Mouse (Mus musculus) MEL (cell line): Measurements from ENCODE around the gene Usp38. TPM values are rescaled to one million over a fixed set of nuclear protein-coding genes. Genes with fewer than 3 reads are reported as not detected.

ENCODE experiments used
- DNase-seq: peaks from one replicate; pipeline ENCODE4 v3.0.0; 2011; ENCODE audit warnings: low read depth, low spot score
- H3K27ac ChIP-seq: 2 replicates; pipeline ENCODE4 v1.5.1; 2012; ENCODE audit warnings: low read depth, mild to moderate bottlenecking, control low read depth, low read length, moderate library complexity; ENCODE audit not compliant: control insufficient read depth
- H3K27me3 ChIP-seq, 2 experiments: fragments of 150-350 bp in 1 of 2; sonication (generic) in 1 of 2; 2 replicates each; pipeline ENCODE4 v1.6.1; 2012; ENCODE audit warnings: low read length in 2 of 2, mild to moderate bottlenecking in 2 of 2, improper control_type of control experiment in 1 of 2, moderate library complexity in 1 of 2; ENCODE audit not compliant: insufficient read depth in 2 of 2, control insufficient read depth in 1 of 2
- H3K36me3 ChIP-seq, 2 experiments: 2 replicates each; pipeline ENCODE4 v1.6.1; 2012 to 2014; ENCODE audit warnings: low read length in 2 of 2, improper control_type of control experiment in 1 of 2, inconsistent platforms in 1 of 2, mild to moderate bottlenecking in 1 of 2; ENCODE audit not compliant: insufficient read depth in 2 of 2, control insufficient read depth in 1 of 2
- H3K4me1 ChIP-seq, 2 experiments: fragments of 150-350 bp in 1 of 2; sonication (generic) in 1 of 2; 2 replicates each; pipeline ENCODE4 v1.6.1; 2012; ENCODE audit warnings: low read length in 2 of 2, improper control_type of control experiment in 1 of 2, mild to moderate bottlenecking in 1 of 2; ENCODE audit not compliant: insufficient read depth in 2 of 2, control insufficient read depth in 1 of 2
- H3K4me3 ChIP-seq, 2 experiments: fragments of 150-350 bp in 1 of 2; sonication (generic) in 1 of 2; 2 replicates each; pipeline ENCODE4 v1.5.1; 2012; ENCODE audit warnings: low read depth in 2 of 2, low read length in 2 of 2, mild to moderate bottlenecking in 2 of 2, moderate library complexity in 2 of 2, control low read depth in 1 of 2, improper control_type of control experiment in 1 of 2; ENCODE audit not compliant: control insufficient read depth in 1 of 2, insufficient read depth in 1 of 2
- H3K79me2 ChIP-seq: 2 replicates; pipeline ENCODE4 v1.6.1; 2012; ENCODE audit warnings: mild to moderate bottlenecking, low read length, moderate library complexity; ENCODE audit not compliant: control insufficient read depth, poor library complexity, insufficient read depth
- H3K9ac ChIP-seq: 2 replicates; pipeline ENCODE4 v1.6.1; 2012; ENCODE audit warnings: low read depth, mild to moderate bottlenecking, control low read depth, low read length, moderate library complexity; ENCODE audit not compliant: control insufficient read depth, poor library complexity, severe bottlenecking
- H3K9me3 ChIP-seq: fragments of 150-350 bp; sonication (generic); replicated peaks from 2 replicates; pipeline ENCODE4 v1.6.1; 2012; ENCODE audit warnings: mild to moderate bottlenecking, low read length, improper control_type of control experiment, moderate library complexity; ENCODE audit not compliant: insufficient read depth
- BHLHE40 ChIP-seq: IDR thresholded peaks from 2 replicates; pipeline ENCODE4 v1.6.1; 2012; ENCODE audit warnings: low read depth, mild to moderate bottlenecking, inconsistent platforms, low read length, improper control_type of control experiment, borderline replicate concordance
- CHD1 ChIP-seq: IDR thresholded peaks from 2 replicates; pipeline ENCODE4 v1.6.1; 2012; ENCODE audit warnings: low read depth, mild to moderate bottlenecking, inconsistent platforms, low read length, improper control_type of control experiment
- CHD2 ChIP-seq: IDR thresholded peaks from 2 replicates; pipeline ENCODE4 v1.6.1; 2011; ENCODE audit warnings: low read length, improper control_type of control experiment
- EP300 ChIP-seq, 2 experiments: IDR thresholded peaks; 2 replicates each; pipeline ENCODE4 v1.6.1; 2011; ENCODE audit warnings: improper control_type of control experiment in 2 of 2, low read length in 2 of 2, low read depth in 1 of 2, mild to moderate bottlenecking in 1 of 2
- ETS1 ChIP-seq: IDR thresholded peaks from 2 replicates; pipeline ENCODE4 v1.6.1; 2012; ENCODE audit warnings: low read depth, mild to moderate bottlenecking, inconsistent platforms, low read length, improper control_type of control experiment, moderate library complexity
- GABPA ChIP-seq: IDR thresholded peaks from 2 replicates; pipeline ENCODE4 v1.6.1; 2012; ENCODE audit warnings: low read depth, mild to moderate bottlenecking, inconsistent platforms, low read length, improper control_type of control experiment, moderate library complexity
- GATA1 ChIP-seq: IDR thresholded peaks from 2 replicates; pipeline ENCODE4 v1.6.1; 2011; ENCODE audit warnings: low read depth, low read length, improper control_type of control experiment
- JUND ChIP-seq: IDR thresholded peaks from 2 replicates; pipeline ENCODE4 v1.6.1; 2011; ENCODE audit warnings: low read depth, mild to moderate bottlenecking, improper control_type of control experiment, low read length
- KAT2A ChIP-seq: conservative IDR thresholded peaks from 2 replicates; pipeline ENCODE4 v1.6.1; 2012; ENCODE audit warnings: low read depth, low read length, improper control_type of control experiment, inconsistent platforms
- MAFK ChIP-seq: IDR thresholded peaks from 2 replicates; pipeline ENCODE4 v1.6.1; 2011; ENCODE audit warnings: low read depth, mild to moderate bottlenecking, low read length, improper control_type of control experiment, borderline replicate concordance
- MAX ChIP-seq: IDR thresholded peaks from 2 replicates; pipeline ENCODE4 v1.6.1; 2011; ENCODE audit warnings: low read length, improper control_type of control experiment
- MAZ ChIP-seq: IDR thresholded peaks from 2 replicates; pipeline ENCODE4 v1.6.1; 2012; ENCODE audit warnings: low read depth, mild to moderate bottlenecking, inconsistent platforms, low read length, improper control_type of control experiment
- MEF2A ChIP-seq: IDR thresholded peaks from 2 replicates; pipeline ENCODE4 v1.6.1; 2014; ENCODE audit warnings: low read depth, mild to moderate bottlenecking, inconsistent platforms, low read length, improper control_type of control experiment; ENCODE audit not compliant: poor library complexity, insufficient replicate concordance, severe bottlenecking; ENCODE audit errors: extremely low read depth
- MXI1 ChIP-seq: IDR thresholded peaks from 2 replicates; pipeline ENCODE4 v1.6.1; 2011; ENCODE audit warnings: mild to moderate bottlenecking, low read depth, low read length, improper control_type of control experiment
- MYB ChIP-seq: IDR thresholded peaks from 2 replicates; pipeline ENCODE4 v1.6.1; 2011; ENCODE audit warnings: mild to moderate bottlenecking, low read depth, low read length, improper control_type of control experiment
- NRF1 ChIP-seq: IDR thresholded peaks from 2 replicates; pipeline ENCODE4 v1.6.1; 2014; ENCODE audit warnings: low read depth, mild to moderate bottlenecking, inconsistent platforms, low read length, improper control_type of control experiment, moderate library complexity; ENCODE audit not compliant: poor library complexity, insufficient read depth, severe bottlenecking
- POLR2A ChIP-seq, 2 experiments: IDR thresholded peaks; 2 replicates each; pipeline ENCODE4 v1.6.1; 2011 to 2012; ENCODE audit warnings: low read length in 2 of 2, mild to moderate bottlenecking in 2 of 2, control low read depth in 1 of 2, improper control_type of control experiment in 1 of 2, low read depth in 1 of 2, moderate library complexity in 1 of 2; ENCODE audit not compliant: control insufficient read depth in 1 of 2, insufficient read depth in 1 of 2, poor library complexity in 1 of 2
- POLR2AphosphoS2 ChIP-seq: IDR thresholded peaks from 2 replicates; pipeline ENCODE4 v1.6.1; 2011; ENCODE audit warnings: low read length, improper control_type of control experiment
- RAD21 ChIP-seq: IDR thresholded peaks from 2 replicates; pipeline ENCODE4 v1.6.1; 2011; ENCODE audit warnings: mild to moderate bottlenecking, low read depth, low read length, improper control_type of control experiment
- RCOR1 ChIP-seq: IDR thresholded peaks from 2 replicates; pipeline ENCODE4 v1.6.1; 2012; ENCODE audit warnings: low read depth, mild to moderate bottlenecking, inconsistent platforms, low read length, improper control_type of control experiment
- TAL1 ChIP-seq: IDR thresholded peaks from 2 replicates; pipeline ENCODE4 v1.6.1; 2012; ENCODE audit warnings: mild to moderate bottlenecking, inconsistent platforms, low read length, moderate library complexity, mixed read lengths
- TBP ChIP-seq: IDR thresholded peaks from 2 replicates; pipeline ENCODE4 v1.8.0; 2011; ENCODE audit warnings: low read depth, low read length, improper control_type of control experiment
- TCF12 ChIP-seq: IDR thresholded peaks from 2 replicates; pipeline ENCODE4 v1.6.1; 2014; ENCODE audit warnings: low read depth, mild to moderate bottlenecking, inconsistent platforms, low read length, improper control_type of control experiment, moderate library complexity
- USF1 ChIP-seq: IDR thresholded peaks from 2 replicates; pipeline ENCODE4 v1.6.1; 2014; ENCODE audit warnings: low read depth, mild to moderate bottlenecking, inconsistent platforms, low read length, improper control_type of control experiment, moderate library complexity
- ZKSCAN1 ChIP-seq: IDR thresholded peaks from 2 replicates; pipeline ENCODE4 v1.6.1; 2012; ENCODE audit warnings: low read depth, mild to moderate bottlenecking, inconsistent platforms, low read length, improper control_type of control experiment, moderate library complexity
- ZMIZ1 ChIP-seq: IDR thresholded peaks from 2 replicates; pipeline ENCODE4 v1.6.1; 2012; ENCODE audit warnings: low read depth, mild to moderate bottlenecking, inconsistent platforms, low read length, improper control_type of control experiment, moderate library complexity
- ZNF384 ChIP-seq: IDR thresholded peaks from 2 replicates; pipeline ENCODE4 v1.6.1; 2012; ENCODE audit warnings: low read depth, mild to moderate bottlenecking, inconsistent platforms, low read length, improper control_type of control experiment
- polyA plus RNA-seq, 2 experiments: library from polyadenylated mRNA; stranded (reverse) in 1 of 2; unstranded in 1 of 2; fragments of >175 nt in 1 of 2; fragments of >200 nt in 1 of 2; gene quantifications; 2 replicates each; pipeline versions ENCODE4 v1.2.1 to v1.2.4; 2012; ENCODE audit warnings: low replicate concordance in 2 of 2, low read depth in 1 of 2; ENCODE audit not compliant: insufficient read length in 2 of 2, insufficient read depth in 1 of 2, missing spikeins in 1 of 2
- total RNA-seq: library from RNA; depleted of rRNA; stranded (reverse); fragments of 300-350 nt; gene quantifications from 2 replicates; pipeline ENCODE4 v1.2.3, GENCODE M21; 2012

The Usp38 gene
- total and polyA plus RNA-seq, 3 experiments: 22.6 to 32.3 TPM; not detected in 1

- TF ChIP-seq MXI1: peak; percentile 84
Observed at GRCm38 (mm10) chr8:80982829-80983228, 31.9 kb downstream of the Usp38 start (continued).

- H3K9ac ChIP-seq: no peak overlapping the region
- H3K4me3 ChIP-seq: no peak overlapping the region
- H3K4me1 ChIP-seq: peaks cover 9 to 10% of the 10 kb centered on the region in 2 experiments
- no peaks in the 10 kb centered on the region for H3K79me2 ChIP-seq
- H3K36me3 ChIP-seq: peaks cover 7 to 18% of the 10 kb centered on the region in 2 experiments
- no peak for DNase-seq
- no peak overlapping the region for H3K27ac ChIP-seq
- TF ChIP-seq RCOR1: no peak
- TF ChIP-seq POLR2AphosphoS2: no peak
- TF ChIP-seq ZKSCAN1: no peak
- TF ChIP-seq MEF2A: no peak
- TF ChIP-seq MYB: no peak
- no peak for TF ChIP-seq ETS1
- no peak for TF ChIP-seq MAFK
- TF ChIP-seq NRF1: no peak
- no peak for TF ChIP-seq JUND
- no peak for TF ChIP-seq GABPA
- TF ChIP-seq POLR2A (IDR thresholded peaks at IDR 0.05; ENCODE audit: control insufficient read depth in 1 of 2, insufficient read depth in 1 of 2, low read depth in 1 of 2, low read length in 2 of 2, poor library complexity in 1 of 2): no peak
- TF ChIP-seq EP300 (IDR thresholded peaks at IDR 0.05; ENCODE audit: low read depth in 1 of 2, low read length in 2 of 2): no peak
- no peak for TF ChIP-seq RAD21
- no peak for TF ChIP-seq TCF12
- no peak for TF ChIP-seq MAX
- no peak for TF ChIP-seq TAL1
- TF ChIP-seq MAZ: no peak
- no peak for TF ChIP-seq GATA1
- H3K27me3 ChIP-seq: no peaks in the 10 kb centered on the region
- no peaks in the 10 kb centered on the region for H3K9me3 ChIP-seq
Observed at GRCm38 (mm10) chr8:80981696-80982095, 33.0 kb downstream of the Usp38 start.

GRCm38 (mm10) chr8:80980063-80980462, 34.7 kb downstream of the Usp38 start:
- no peaks in the 10 kb centered on the region for H3K27me3 ChIP-seq
- H3K36me3 ChIP-seq: peaks cover 5 to 18% of the 10 kb centered on the region in 2 experiments; a peak in 3 of 4 replicates
- TF ChIP-seq BHLHE40 (no peak), MXI1 (no peak), ZNF384 (no peak), GATA1 (no peak), TBP (no peak), MAX (no peak), EP300 (IDR thresholded peaks at IDR 0.05; ENCODE audit: low read depth in 1 of 2, low read length in 2 of 2) (no peak), TAL1 (no peak), ZMIZ1 (no peak), CHD1 (no peak), CHD2 (no peak), USF1 (no peak), KAT2A (no peak), ZKSCAN1 (no peak), MEF2A (no peak), POLR2A (IDR thresholded peaks at IDR 0.05; ENCODE audit: control insufficient read depth in 1 of 2, insufficient read depth in 1 of 2, low read depth in 1 of 2, low read length in 2 of 2, poor library complexity in 1 of 2) (no peak), MAZ (no peak), POLR2AphosphoS2 (no peak)

More at GRCm38 (mm10) chr8:80980063-80980462, 34.7 kb downstream of the Usp38 start:
- no peak overlapping the region for H3K9ac ChIP-seq
- peaks cover 8 to 9% of the 10 kb centered on the region in 2 experiments for H3K4me1 ChIP-seq
- H3K27ac ChIP-seq: no peak overlapping the region
- no peaks in the 10 kb centered on the region for H3K79me2 ChIP-seq
- no peaks in the 10 kb centered on the region for H3K9me3 ChIP-seq
- DNase-seq: no peak
- H3K4me3 ChIP-seq: no peak overlapping the region
